Mouse (Mus musculus) kidney, adult 11 months (tissue): ENCODE data around the gene Hs3st1.

Experiments used
- DNase-seq: peaks from one replicate; pipeline ENCODE4 v3.0.0; 2022

The Hs3st1 gene

DNA sequence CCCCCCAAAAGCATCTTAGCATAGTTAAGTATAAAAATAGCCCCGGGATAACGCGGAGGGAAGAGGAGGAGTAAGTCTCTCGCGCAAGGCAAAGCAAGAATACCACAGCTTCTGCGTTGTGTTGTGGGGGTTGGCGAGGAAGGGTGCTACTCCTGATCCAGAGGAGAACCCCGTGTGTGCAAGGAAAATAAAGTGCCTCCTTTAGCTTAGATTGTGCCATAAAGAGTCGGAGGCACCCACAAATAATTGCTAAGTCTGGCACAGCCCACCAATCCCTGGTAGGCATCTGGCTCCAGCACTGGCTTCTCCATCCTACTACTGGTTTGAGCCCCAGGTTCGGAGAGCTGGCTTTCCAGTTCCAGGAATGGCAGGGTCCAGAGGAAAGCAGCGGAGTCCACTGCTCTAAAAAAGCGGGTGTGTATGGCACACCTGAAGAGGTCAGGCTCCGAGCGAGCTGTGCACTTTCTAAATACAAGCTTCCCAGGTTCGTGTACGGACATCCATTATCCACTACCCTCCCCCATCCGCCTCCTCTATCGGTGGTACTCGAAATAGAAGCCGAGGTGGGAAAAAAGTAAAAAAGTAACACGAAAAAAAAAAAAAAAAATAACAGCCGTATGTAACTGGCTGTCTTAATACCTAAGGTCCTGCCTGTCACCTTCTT lies 111.9 kb downstream of the Hs3st1 start:
- DNase-seq: no peak

DNA sequence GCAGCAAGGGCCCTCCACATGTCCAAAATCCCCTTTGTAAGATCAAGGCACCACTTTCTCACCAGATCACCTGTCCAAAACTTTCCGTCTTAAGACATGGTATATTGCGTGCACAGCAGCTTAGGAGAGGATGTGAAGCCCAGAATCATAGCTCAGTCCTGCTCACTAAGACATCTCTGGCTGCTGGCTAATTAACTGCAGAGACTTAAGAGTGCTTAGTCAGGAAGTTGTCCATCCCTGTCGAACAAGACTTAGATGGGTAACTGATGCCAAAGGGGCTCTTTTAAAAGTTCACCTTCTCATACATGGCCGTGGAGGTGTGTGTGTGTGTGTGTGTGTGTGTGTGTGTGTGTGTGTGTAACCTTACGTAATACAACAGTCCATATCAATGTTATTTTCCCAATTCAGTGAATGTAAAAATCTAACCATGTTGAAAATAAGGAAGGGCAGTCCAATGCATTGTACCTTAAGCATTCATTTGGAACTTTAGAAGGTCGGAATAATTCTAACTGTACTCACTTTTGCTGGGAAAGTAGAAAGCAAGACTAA lies 113.0 kb downstream of the Hs3st1 start:
- no peak for DNase-seq

DNA sequence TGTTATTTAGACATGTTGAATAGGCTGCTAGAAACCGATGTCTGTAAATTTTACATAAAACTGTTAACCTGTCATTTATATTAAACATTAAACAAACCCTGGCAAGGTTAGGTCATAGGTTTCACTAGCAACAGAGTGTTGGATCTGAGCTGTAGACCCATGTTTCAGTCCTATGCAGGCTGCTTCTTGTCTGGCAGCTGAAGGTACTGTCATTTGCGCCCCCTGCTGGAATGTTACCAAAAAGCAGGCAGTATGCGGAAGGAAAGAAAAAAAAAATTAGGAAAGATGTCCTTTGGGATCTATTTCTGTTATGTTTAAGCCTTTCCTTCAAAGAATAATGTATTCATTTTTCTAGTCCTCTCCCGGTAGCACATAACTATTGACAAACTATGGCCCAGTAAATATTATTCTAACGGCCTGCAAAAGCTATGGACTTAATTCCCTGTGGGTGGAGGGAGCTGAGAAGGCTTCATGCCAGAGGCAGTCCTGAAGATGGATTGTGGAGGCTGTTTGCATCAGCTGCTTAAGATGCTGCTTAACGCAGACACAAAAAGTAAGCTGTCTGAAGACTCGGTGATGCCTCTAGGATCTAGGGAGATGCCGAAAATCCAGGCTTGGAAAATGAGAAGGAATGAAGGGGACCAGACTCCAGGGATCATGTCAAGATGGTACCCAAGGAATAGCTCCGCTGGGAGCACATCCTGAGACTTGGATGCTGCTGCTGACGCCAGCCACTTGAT lies 115.7 kb downstream of the Hs3st1 start:
- peak; percentile 31 for DNase-seq

GRCm38 (mm10) chr5:39638926-39639325 lies 116.3 kb downstream of the Hs3st1 start:
- DNase-seq: no peak

GRCm38 (mm10) chr5:39637874-39638273 lies 117.4 kb downstream of the Hs3st1 start:
- DNase-seq: no peak

- no peak for DNase-seq
Observed at GRCm38 (mm10) chr5:39636090-39636489, 119.2 kb downstream of the Hs3st1 start.

- no peak for DNase-seq
Observed at GRCm38 (mm10) chr5:39634300-39635047, 120.8 kb downstream of the Hs3st1 start.

- no peak for DNase-seq
Observed at GRCm38 (mm10) chr5:39633206-39633605, 122.1 kb downstream of the Hs3st1 start.

GRCm38 (mm10) chr5:39630841-39631240 lies 124.4 kb downstream of the Hs3st1 start:
- DNase-seq: no peak

- no peak for DNase-seq
Observed at GRCm38 (mm10) chr5:39625037-39625473, 130.2 kb downstream of the Hs3st1 start.

- no peak for DNase-seq
Observed at GRCm38 (mm10) chr5:39624218-39624590, 131.1 kb downstream of the Hs3st1 start.

DNA sequence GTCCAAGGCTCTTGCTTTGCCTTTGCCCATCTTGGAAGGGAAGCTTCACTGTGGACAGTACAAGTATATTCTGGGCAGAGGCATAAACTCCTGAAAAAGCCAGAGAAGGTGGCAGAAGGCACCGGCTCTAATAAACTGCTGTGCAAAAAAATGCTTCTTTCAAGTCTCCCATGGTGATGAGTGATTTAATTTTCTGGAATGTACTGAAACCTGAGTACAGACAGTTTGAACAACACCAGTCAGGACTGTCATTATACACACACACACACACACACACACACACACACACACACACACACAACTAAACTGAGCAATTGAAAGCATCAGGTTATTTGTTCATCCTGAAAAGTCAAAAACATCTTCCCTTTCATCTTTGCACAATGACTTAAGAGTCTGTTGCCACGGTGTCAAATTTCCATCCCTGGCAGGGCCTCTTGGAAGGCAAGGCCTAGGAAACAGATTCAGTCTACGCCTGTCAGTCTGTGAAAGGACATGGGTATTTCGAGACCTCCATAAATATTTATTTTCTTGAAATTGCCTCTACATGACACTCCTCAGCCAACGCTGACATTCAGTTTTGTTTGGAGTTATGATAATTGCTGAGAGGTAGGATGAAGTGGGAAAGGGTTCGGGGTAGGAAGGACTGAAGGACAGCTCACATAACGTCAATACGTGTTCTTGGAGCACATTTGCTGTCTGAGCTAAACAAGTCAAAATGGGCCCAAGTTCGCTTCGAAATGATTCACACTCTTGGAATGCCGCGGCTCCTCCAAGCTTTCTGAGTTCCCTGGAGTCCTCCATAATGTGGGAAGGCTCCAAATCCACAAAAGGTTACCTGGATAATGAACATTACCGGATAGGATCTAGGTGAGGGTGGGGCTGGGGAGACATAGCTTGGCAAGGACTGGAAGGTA lies 131.7 kb downstream of the Hs3st1 start:
- DNase-seq: no peak

DNA sequence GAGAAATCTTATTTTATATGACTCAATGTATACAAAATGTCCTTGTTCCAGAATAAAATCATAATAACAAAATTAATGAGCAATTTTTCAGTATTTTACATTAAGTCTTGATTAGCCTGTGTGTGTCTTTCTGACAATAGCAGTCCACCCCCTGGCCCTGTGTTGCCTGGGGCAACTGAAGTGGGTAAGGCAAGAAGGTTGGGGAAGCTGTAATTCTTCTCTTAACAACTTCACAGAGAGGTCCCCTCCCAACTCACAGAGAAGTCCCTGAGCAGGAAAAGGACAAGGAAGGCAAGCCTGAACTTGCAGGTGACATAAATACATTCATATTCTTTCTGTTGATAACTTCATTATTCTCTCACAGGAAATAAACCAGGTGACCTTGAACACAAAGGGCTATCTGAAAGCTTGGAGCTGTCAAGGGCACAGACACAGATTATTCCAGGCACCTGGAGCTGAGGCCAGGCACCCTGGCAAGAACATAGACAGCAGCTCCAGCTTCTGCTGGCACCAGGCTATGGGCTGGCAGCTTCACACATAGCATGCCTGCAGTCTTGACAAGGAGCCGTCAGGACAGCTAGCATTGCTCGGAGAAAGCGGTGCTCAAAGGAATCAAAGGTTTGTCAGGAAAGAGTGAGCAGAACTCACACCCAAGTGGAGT lies 134.9 kb downstream of the Hs3st1 start:
- no peak for DNase-seq

DNA sequence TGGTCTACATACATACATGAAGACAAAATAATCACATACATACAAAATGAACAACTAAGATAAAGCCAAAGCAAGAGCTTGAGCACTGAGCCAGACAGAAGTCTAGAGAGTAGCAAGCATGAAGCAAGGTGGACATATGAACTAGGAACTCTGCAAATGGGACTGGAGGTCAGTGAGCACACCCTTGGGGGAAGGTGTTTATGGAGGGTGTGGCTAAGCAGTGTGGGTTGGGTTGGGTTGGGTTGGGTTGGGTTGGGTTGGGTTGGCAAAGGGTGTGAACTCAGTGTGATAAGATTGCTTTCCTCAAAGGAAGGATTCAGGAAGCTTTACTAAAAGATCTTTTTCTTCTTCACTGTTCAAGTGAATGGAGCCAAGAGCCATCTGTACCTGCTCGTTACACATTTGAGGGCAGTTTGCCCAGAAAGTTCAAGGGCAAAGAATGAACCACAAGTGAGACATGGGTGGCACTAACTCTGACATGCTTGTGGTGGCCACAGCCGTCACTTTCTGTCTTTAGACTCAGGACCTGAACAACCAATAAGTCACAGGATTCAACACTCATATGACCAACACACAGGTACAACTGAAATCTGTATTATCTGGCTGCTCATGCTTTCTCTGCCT lies 137.8 kb downstream of the Hs3st1 start:
- DNase-seq: no peak

GRCm38 (mm10) chr5:39615202-39615601 lies 140.1 kb downstream of the Hs3st1 start:
- no peak for DNase-seq

DNA sequence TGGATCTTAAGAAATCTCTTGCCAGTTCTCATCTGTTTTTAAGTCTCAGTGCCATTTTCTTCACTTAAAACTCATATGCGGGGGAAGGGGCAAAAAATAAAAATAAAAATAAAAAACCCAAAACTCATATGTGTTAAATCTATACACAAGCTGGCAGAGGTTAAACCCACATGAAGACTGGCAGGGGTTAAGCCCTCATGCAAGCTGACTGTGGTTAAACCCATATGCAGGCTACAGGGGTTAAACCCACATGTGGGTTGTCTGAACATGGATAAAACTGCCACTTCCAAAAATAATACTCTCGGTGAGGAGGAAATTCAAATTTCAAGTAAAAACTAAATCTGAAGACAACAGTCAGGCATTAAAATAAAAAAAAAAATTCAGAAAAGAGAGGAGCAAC lies 141.7 kb downstream of the Hs3st1 start:
- no peak for DNase-seq

GRCm38 (mm10) chr5:39612240-39612639 lies 143.0 kb downstream of the Hs3st1 start:
- peak; percentile 64 for DNase-seq

DNA sequence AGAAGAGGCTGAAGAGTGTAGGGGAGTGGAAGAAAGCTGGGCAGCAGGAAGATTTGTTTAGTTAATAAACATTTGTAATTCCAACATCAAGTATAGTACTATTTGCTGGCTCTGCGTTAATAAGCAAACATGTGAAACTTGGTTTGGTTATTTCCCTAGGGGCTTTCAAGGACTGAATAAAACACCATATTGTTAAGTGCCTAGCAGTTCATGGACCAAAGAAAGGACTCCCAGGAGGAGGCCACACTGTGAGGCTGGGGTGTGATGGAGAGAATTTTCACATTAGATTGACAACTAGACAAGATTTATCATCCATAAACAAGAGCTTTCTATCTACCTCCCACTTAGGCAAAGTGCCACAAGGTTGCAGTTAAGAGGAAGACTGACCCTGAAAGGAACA lies 147.0 kb downstream of the Hs3st1 start:
- no peak for DNase-seq

- DNase-seq: no peak
Observed at GRCm38 (mm10) chr5:39594737-39595136, 160.5 kb downstream of the Hs3st1 start.
